Comparison of ENCODE assay signal across 9 mouse cellular contexts in the genomic region with DNA sequence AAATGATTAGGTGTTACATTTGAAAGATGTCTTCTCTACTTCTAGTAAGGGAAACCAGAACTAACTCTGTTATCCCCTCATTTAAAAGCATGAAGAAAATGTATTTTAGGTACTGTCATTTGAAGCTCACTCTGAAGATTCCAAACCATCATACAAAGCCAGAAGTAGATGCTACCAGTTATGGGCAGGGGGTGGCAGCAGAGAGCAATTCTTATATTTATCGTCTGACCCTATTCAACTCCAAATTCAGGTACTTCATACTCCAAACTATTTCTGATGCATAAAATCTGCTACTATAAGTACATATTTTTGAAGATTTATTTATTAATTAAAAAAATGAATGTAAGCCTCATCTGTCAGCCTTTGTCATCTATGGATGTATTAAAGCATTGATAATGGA.
DNase-seq lines count a peak whose midpoint lies in the region; ATAC-seq and TF ChIP-seq lines count a peak whose summit lies in the region.
"Had no signal": no experiment of that assay in that cellular context is flagged by ENCODE, and none has a peak within 500 bp of the region (broad histone marks: within the 10 kb centered on the region; RNA-seq: fewer than 3 reads in every experiment).

No protein-coding gene starts in this region.

- no peaks in the 10 kb centered on the region for H3K36me3 ChIP-seq in lung, postnatal 0 days (ENCODE audit: insufficient read depth, low read length)
- H3K36me3 ChIP-seq in hindbrain, embryonic 13.5 days: no peaks in the 10 kb centered on the region

- no peak overlapping the region for H3K27ac ChIP-seq in lung, postnatal 0 days (ENCODE audit: low read length)
- H3K27ac ChIP-seq in hindbrain, embryonic 13.5 days: no peak overlapping the region

- H3K4me3 ChIP-seq in lung, postnatal 0 days (ENCODE audit: low read depth, low read length): no peak overlapping the region
- H3K4me3 ChIP-seq in hindbrain, embryonic 13.5 days: no peak overlapping the region
- H3K4me3 ChIP-seq: megakaryocyte, embryonic 14.5 days had no signal

- no peak overlapping the region for H3K4me2 ChIP-seq in lung, postnatal 0 days (replicated peaks; ENCODE audit: low read depth, low read length)
- no peak overlapping the region for H3K4me2 ChIP-seq in hindbrain, embryonic 13.5 days

- no peak for ATAC-seq in lung, postnatal 0 days
- 0 out of 2 replicates have a peak, but pooled peaks have one; percentile 50 for ATAC-seq in common myeloid progenitor, adult 5-6 weeks (replicated peaks; ENCODE audit: low read depth, poor library complexity, severe bottlenecking)
- ATAC-seq in hindbrain, embryonic 13.5 days (ENCODE audit: low FRiP score): 0 out of 2 replicates have a peak, but pooled peaks have one; percentile 65

- H3K9me3 ChIP-seq in lung, postnatal 0 days (ENCODE audit: low read length): no peaks in the 10 kb centered on the region
- H3K9me3 ChIP-seq in hindbrain, embryonic 13.5 days: no peaks in the 10 kb centered on the region
- H3K9me3 ChIP-seq: megakaryocyte, embryonic 14.5 days had no signal

- no peaks in the 10 kb centered on the region for H3K27me3 ChIP-seq in lung, postnatal 0 days (replicated peaks; ENCODE audit: insufficient read depth, low read length)
- no peaks in the 10 kb centered on the region for H3K27me3 ChIP-seq in hindbrain, embryonic 13.5 days
- H3K27me3 ChIP-seq: megakaryocyte, embryonic 14.5 days had no signal

- H3K4me1 ChIP-seq in lung, postnatal 0 days (ENCODE audit: insufficient read depth, low read depth, low read length): no peaks in the 10 kb centered on the region
- no peaks in the 10 kb centered on the region for H3K4me1 ChIP-seq in hindbrain, embryonic 13.5 days (replicated peaks)
- H3K4me1 ChIP-seq: megakaryocyte, embryonic 14.5 days had no signal

- peak; percentile 29 for DNase-seq in lung, postnatal 0 days (ENCODE audit: low spot score)
- no peak for DNase-seq in lung, postnatal 25 days (ENCODE audit: low spot score)
- DNase-seq in adrenal gland, adult 2 months: peak; percentile 10
- peak; percentile 46 to 71 for DNase-seq in left cerebral cortex, postnatal 25 days (ENCODE audit: low spot score in 2 of 2)
- DNase-seq in right cerebral cortex, postnatal 4 days: peak; percentile 56
- DNase-seq in B cell, adult 2 months: no peak

- TF ChIP-seq CTCF in lung, postnatal 0 days (IDR thresholded peaks at IDR 0.05): peak; percentile 60

- H3K9ac ChIP-seq in lung, postnatal 0 days (replicated peaks; ENCODE audit: low read depth): no peak overlapping the region
- no peak overlapping the region for H3K9ac ChIP-seq in hindbrain, embryonic 13.5 days

- no peak for TF ChIP-seq EP300 in lung, postnatal 0 days (IDR thresholded peaks at IDR 0.05)

- intact Hi-C loops in left cerebral cortex, postnatal 25 days (cut with DNase I): no loop called here

- 6% methylated on average over 1 of the region's 1 CpGs for WGBS in lung, postnatal 0 days
- WGBS in hindbrain, embryonic 13.5 days: 14% methylated on average over 1 of the region's 1 CpGs

Comparison
In these comparisons a context has a peak if more than half of its experiments do, and no peak if none do; other contexts are left out.
1. DNase-seq: peak in lung, postnatal 0 days (single experiment), adrenal gland, adult 2 months (single experiment), left cerebral cortex, postnatal 25 days (2 of 2) and right cerebral cortex, postnatal 4 days (single experiment); none in lung, postnatal 25 days (single experiment) and B cell, adult 2 months (0 of 2).